ENCODE assay signal across 15 mouse cellular contexts in genomic region chr5:31199321-31199892, GRCm38 (mm10). TPM values are rescaled to one million over a fixed set of nuclear protein-coding genes. Genes with fewer than 3 reads are reported as not detected.
DNase-seq lines count a peak whose midpoint lies in the region; ATAC-seq and TF ChIP-seq lines count a peak whose summit lies in the region.
"Had no signal": no experiment of that assay in that cellular context is flagged by ENCODE, and none has a peak within 500 bp of the region (broad histone marks: within the 10 kb centered on the region; RNA-seq: fewer than 3 reads in every experiment).

No protein-coding gene starts in this region.

- H3K9me3 ChIP-seq in kidney, embryonic 16.5 days (ENCODE audit: low read length): peaks cover 6% of the 10 kb centered on the region
- H3K9me3 ChIP-seq in neural tube, embryonic 13.5 days: peaks cover 5% of the 10 kb centered on the region
- H3K9me3 ChIP-seq in neural tube, embryonic 15.5 days (replicated peaks): peaks cover 4% of the 10 kb centered on the region

- DNase-seq in gastrocnemius, postnatal 10 days: peak; percentile 11
- no peak for DNase-seq in gastrocnemius, postnatal 25 days
- DNase-seq in kidney, adult 9 months: no peak
- DNase-seq: adrenal gland, adult 8-10 months; cerebellum, adult 11 months; kidney, adult 8-10 months had no signal

- H3K4me3 ChIP-seq in kidney, embryonic 16.5 days (ENCODE audit: low read length): no peak overlapping the region
- peak overlapping the region; percentile 6; the same call in 1 of the 2 replicates for H3K4me3 ChIP-seq in neural tube, embryonic 13.5 days
- H3K4me3 ChIP-seq in neural tube, embryonic 15.5 days (replicated peaks): no peak overlapping the region
- H3K4me3 ChIP-seq in myocyte: no peak overlapping the region
- H3K4me3 ChIP-seq: left cerebral cortex, adult 2 months had no signal

- H3K27me3 ChIP-seq in kidney, embryonic 16.5 days (ENCODE audit: insufficient read depth, low read length): no peaks in the 10 kb centered on the region
- H3K27me3 ChIP-seq in neural tube, embryonic 13.5 days: no peaks in the 10 kb centered on the region
- H3K27me3 ChIP-seq in neural tube, embryonic 15.5 days (replicated peaks): no peaks in the 10 kb centered on the region
- H3K27me3 ChIP-seq in myocyte (ENCODE audit: control insufficient read depth, insufficient read depth, insufficient read length): no peaks in the 10 kb centered on the region
- H3K27me3 ChIP-seq: embryonic facial prominence, embryonic 12.5 days; limb, embryonic 13.5 days had no signal

- ATAC-seq in kidney, embryonic 16.5 days (ENCODE audit: low FRiP score, low TSS enrichment): no peak
- ATAC-seq in neural tube, embryonic 13.5 days (ENCODE audit: low read depth): no peak
- no peak for ATAC-seq in neural tube, embryonic 15.5 days (ENCODE audit: low FRiP score)
- no peak for ATAC-seq in megakaryocyte progenitor cell, adult 5-6 weeks (replicated peaks; ENCODE audit: poor library complexity)

- 93% methylated on average over 19 of the region's 19 CpGs for WGBS in kidney, embryonic 16.5 days
- 93% methylated on average over 19 of the region's 19 CpGs for whole genome bisulfite sequencing in neural tube, embryonic 13.5 days
- WGBS in neural tube, embryonic 15.5 days: 96% methylated on average over 19 of the region's 19 CpGs

- no peak overlapping the region for H3ac ChIP-seq in myocyte (ENCODE audit: control insufficient read depth, insufficient read length)

- H3K4me1 ChIP-seq in kidney, embryonic 16.5 days (ENCODE audit: insufficient read depth, low read length): peaks cover 21% of the 10 kb centered on the region
- peaks cover 35% of the 10 kb centered on the region for H3K4me1 ChIP-seq in neural tube, embryonic 13.5 days (replicated peaks)
- H3K4me1 ChIP-seq in neural tube, embryonic 15.5 days: peaks cover 34% of the 10 kb centered on the region

- H3K4me2 ChIP-seq in kidney, embryonic 16.5 days (replicated peaks; ENCODE audit: low read depth, low read length): no peak overlapping the region
- H3K4me2 ChIP-seq in neural tube, embryonic 13.5 days: no peak overlapping the region
- no peak overlapping the region for H3K4me2 ChIP-seq in neural tube, embryonic 15.5 days
- no peak overlapping the region for H3K4me2 ChIP-seq in myocyte (ENCODE audit: low read depth)
- H3K4me2 ChIP-seq: embryonic facial prominence, embryonic 12.5 days; limb, embryonic 13.5 days had no signal

- peak overlapping the region; percentile 17; the same call in 1 of the 2 replicates for H3K9ac ChIP-seq in kidney, embryonic 16.5 days (replicated peaks; ENCODE audit: low read length)
- no peak overlapping the region for H3K9ac ChIP-seq in neural tube, embryonic 13.5 days
- no peak overlapping the region for H3K9ac ChIP-seq in neural tube, embryonic 15.5 days (replicated peaks)
- H3K9ac ChIP-seq: embryonic facial prominence, embryonic 12.5 days had no signal

- peaks cover 75% of the 10 kb centered on the region for H3K36me3 ChIP-seq in kidney, embryonic 16.5 days (ENCODE audit: insufficient read depth, low read length)
- H3K36me3 ChIP-seq in neural tube, embryonic 13.5 days: peaks cover 83% of the 10 kb centered on the region
- peaks cover 74% of the 10 kb centered on the region for H3K36me3 ChIP-seq in neural tube, embryonic 15.5 days
- H3K36me3 ChIP-seq in myocyte (ENCODE audit: control insufficient read depth, insufficient read depth): peaks cover 50% of the 10 kb centered on the region

- TF ChIP-seq POLR2A in myocyte (IDR thresholded peaks at IDR 0.05; ENCODE audit: insufficient read length, low read depth): peak; percentile 49

- H3K79me2 ChIP-seq in myocyte (ENCODE audit: control insufficient read depth, insufficient read depth): peaks cover 16% of the 10 kb centered on the region

- H3K27ac ChIP-seq in kidney, embryonic 16.5 days (ENCODE audit: low read length): no peak overlapping the region
- H3K27ac ChIP-seq in neural tube, embryonic 13.5 days (replicated peaks): no peak overlapping the region
- no peak overlapping the region for H3K27ac ChIP-seq in neural tube, embryonic 15.5 days (replicated peaks)
- H3K27ac ChIP-seq: left cerebral cortex, adult 2 months; limb, embryonic 13.5 days had no signal

TF ChIP-seq in myocyte, 11 proteins besides CTCF, POLR2A, EP300 and RAD21:
- TF ChIP-seq POLR2AphosphoS2 (IDR thresholded peaks at IDR 0.05; ENCODE audit: insufficient read length, low read depth) (peak; percentile 81), TCF12 (IDR thresholded peaks at IDR 0.05; ENCODE audit: insufficient read depth, poor library complexity, severe bottlenecking) (no peak)
TF ChIP-seq in myocyte: peak in this region for 1.

RNA-seq across cellular contexts. Expression of gene Zfp513, which starts 2.7 kb away (rescaled TPM):
- 10 to 100 TPM in 1 of 2 experiments, 1 to 10 TPM in 1; 8.2 to 12.1 TPM for total RNA-seq in gastrocnemius, postnatal 10 days (2021)
- 1 to 10 TPM; 5.4 to 5.7 TPM for total RNA-seq in gastrocnemius, postnatal 25 days (2021)
- polyA plus RNA-seq in kidney, embryonic 16.5 days (2015; fragmentation: Nextera tagmentation; extraction: Ambion mirVana): 9.9 and 10.9 TPM in 2 replicates
- polyA plus RNA-seq in neural tube, embryonic 13.5 days (2015; fragmentation: Nextera tagmentation; extraction: Ambion mirVana): 15.2 and 19.3 TPM in 2 replicates
- polyA plus RNA-seq in neural tube, embryonic 15.5 days (2015; fragmentation: Nextera tagmentation; extraction: Ambion mirVana): 14.2 and 14.9 TPM in 2 replicates
- polyA plus RNA-seq in myocyte (2012; fragmentation: generic; extraction: Trizol): 25.6 TPM
- 7.1 and 7.3 TPM in 2 replicates for total RNA-seq in megakaryocyte progenitor cell, adult 5-6 weeks (2015)
- total RNA-seq in megakaryocyte progenitor cell, adult 5-6 weeks (2017): 4.3 and 4.5 TPM in 2 replicates

RNA-seq across cellular contexts. Expression of gene Eif2b4, which starts 6.2 kb away (rescaled TPM):
- 10 to 100 TPM; 47.9 to 49.8 TPM for total RNA-seq in gastrocnemius, postnatal 10 days (2021)
- 10 to 100 TPM; 51.5 to 63.1 TPM for total RNA-seq in gastrocnemius, postnatal 25 days (2021)
- polyA plus RNA-seq in kidney, embryonic 16.5 days (2015; fragmentation: Nextera tagmentation; extraction: Ambion mirVana): 76.1 and 81.5 TPM in 2 replicates
- polyA plus RNA-seq in neural tube, embryonic 13.5 days (2015; fragmentation: Nextera tagmentation; extraction: Ambion mirVana): 67.5 and 76.4 TPM in 2 replicates
- polyA plus RNA-seq in neural tube, embryonic 15.5 days (2015; fragmentation: Nextera tagmentation; extraction: Ambion mirVana): 86.8 and 90.4 TPM in 2 replicates
- 60.2 TPM for polyA plus RNA-seq in myocyte (2012; fragmentation: generic; extraction: Trizol)
- 27.8 and 33.1 TPM in 2 replicates for total RNA-seq in megakaryocyte progenitor cell, adult 5-6 weeks (2015)
- total RNA-seq in megakaryocyte progenitor cell, adult 5-6 weeks (2017): 36.7 and 41.9 TPM in 2 replicates

RNA-seq across cellular contexts. Expression of gene Snx17, which starts 6.4 kb away (rescaled TPM):
- 10 to 100 TPM; 57.8 to 58.4 TPM for total RNA-seq in gastrocnemius, postnatal 10 days (2021)
- 10 to 100 TPM; 28.3 to 31.1 TPM for total RNA-seq in gastrocnemius, postnatal 25 days (2021)
- polyA plus RNA-seq in kidney, embryonic 16.5 days (2015; fragmentation: Nextera tagmentation; extraction: Ambion mirVana): 151 and 165 TPM in 2 replicates
- 114 and 119 TPM in 2 replicates for polyA plus RNA-seq in neural tube, embryonic 13.5 days (2015; fragmentation: Nextera tagmentation; extraction: Ambion mirVana)
- polyA plus RNA-seq in neural tube, embryonic 15.5 days (2015; fragmentation: Nextera tagmentation; extraction: Ambion mirVana): 111 and 120 TPM in 2 replicates
- 138 TPM for polyA plus RNA-seq in myocyte (2012; fragmentation: generic; extraction: Trizol)
- total RNA-seq in megakaryocyte progenitor cell, adult 5-6 weeks (2015): 52.1 and 54.2 TPM in 2 replicates
- total RNA-seq in megakaryocyte progenitor cell, adult 5-6 weeks (2017): 31.5 and 40.7 TPM in 2 replicates

RNA-seq across cellular contexts. Expression of gene Gtf3c2, which starts 19.5 kb away (rescaled TPM):
- 10 to 100 TPM; 30.7 to 37.4 TPM for total RNA-seq in gastrocnemius, postnatal 10 days (2021)
- 10 to 100 TPM; 21.8 to 24.5 TPM for total RNA-seq in gastrocnemius, postnatal 25 days (2021)
- 82.8 and 99.0 TPM in 2 replicates for polyA plus RNA-seq in kidney, embryonic 16.5 days (2015; fragmentation: Nextera tagmentation; extraction: Ambion mirVana)
- polyA plus RNA-seq in neural tube, embryonic 13.5 days (2015; fragmentation: Nextera tagmentation; extraction: Ambion mirVana): 65.7 and 69.4 TPM in 2 replicates
- polyA plus RNA-seq in neural tube, embryonic 15.5 days (2015; fragmentation: Nextera tagmentation; extraction: Ambion mirVana): 54.0 and 61.9 TPM in 2 replicates
- 24.9 TPM for polyA plus RNA-seq in myocyte (2012; fragmentation: generic; extraction: Trizol)
- total RNA-seq in megakaryocyte progenitor cell, adult 5-6 weeks (2015): 72.1 and 83.7 TPM in 2 replicates
- 46.9 and 63.5 TPM in 2 replicates for total RNA-seq in megakaryocyte progenitor cell, adult 5-6 weeks (2017)

RNA-seq across cellular contexts. Expression of gene Gm29609, which starts 19.7 kb away (rescaled TPM):
- 1 to 10 TPM in 1 of 2 experiments, under 1 TPM in 1; 0.35 to 1.2 TPM for total RNA-seq in gastrocnemius, postnatal 10 days (2021)
- total RNA-seq in gastrocnemius, postnatal 25 days (2021): under 1 TPM; 0.26 to 0.35 TPM
- 1.9 and 2.1 TPM in 2 replicates for polyA plus RNA-seq in kidney, embryonic 16.5 days (2015; fragmentation: Nextera tagmentation; extraction: Ambion mirVana)
- 0.71 and 1.3 TPM in 2 replicates for polyA plus RNA-seq in neural tube, embryonic 13.5 days (2015; fragmentation: Nextera tagmentation; extraction: Ambion mirVana)
- 1.5 and 1.9 TPM in 2 replicates for polyA plus RNA-seq in neural tube, embryonic 15.5 days (2015; fragmentation: Nextera tagmentation; extraction: Ambion mirVana)
- 2.6 TPM for polyA plus RNA-seq in myocyte (2012; fragmentation: generic; extraction: Trizol)
- 0.35 and 0.59 TPM in 2 replicates for total RNA-seq in megakaryocyte progenitor cell, adult 5-6 weeks (2015)
- 0.10 TPM in 1 of 2 replicates, not detected in the other for total RNA-seq in megakaryocyte progenitor cell, adult 5-6 weeks (2017)
- total RNA-seq: hematopoietic stem cell, adult 5-6 weeks had no signal
